Mouse (Mus musculus) adrenal gland, adult 18-20 months (tissue): Measurements from ENCODE around the gene Zfp729a. TPM values are rescaled to one million over a fixed set of nuclear protein-coding genes. Genes with fewer than 3 reads are reported as not detected.
"Not testable (repeated sequence)": the region's sequence is repeated elsewhere in the genome, so short reads cannot be mapped to it uniquely, and the experiment has no call there.

ENCODE experiments used
- DNase-seq, 2 experiments: peaks; one replicate each; pipeline ENCODE4 v3.0.0; 2021 to 2022; ENCODE audit warnings: low spot score in 2 of 2
- long read RNA-seq, 2 experiments: library from polyadenylated mRNA; stranded (forward); transcript quantifications; one replicate each; pipeline ENCODE4 v2.0.0; 2021
- total RNA-seq, 2 experiments: library from RNA; stranded (reverse); gene quantifications; 1 replicate in 1 of 2; 2 replicates in 1 of 2; pipeline ENCODE4 v1.2.3; 2021

Gene Zfp729a
- total RNA-seq: 1 to 10 TPM; 5.2 to 7.4 TPM
- long read RNA-seq, experiment 1, full-length matches to known transcripts: 1 of 1 reads
- long read RNA-seq, experiment 1, partial matches to known transcripts: 0 of 1 reads
- long read RNA-seq, experiment 1, other reads (novel, unspliced or antisense): 0 of 1 reads
- long read RNA-seq, experiment 2, partial matches to known transcripts: 0 of 3 reads
- long read RNA-seq, experiment 2, other reads (novel, unspliced or antisense): 3 of 3 reads

DNA sequence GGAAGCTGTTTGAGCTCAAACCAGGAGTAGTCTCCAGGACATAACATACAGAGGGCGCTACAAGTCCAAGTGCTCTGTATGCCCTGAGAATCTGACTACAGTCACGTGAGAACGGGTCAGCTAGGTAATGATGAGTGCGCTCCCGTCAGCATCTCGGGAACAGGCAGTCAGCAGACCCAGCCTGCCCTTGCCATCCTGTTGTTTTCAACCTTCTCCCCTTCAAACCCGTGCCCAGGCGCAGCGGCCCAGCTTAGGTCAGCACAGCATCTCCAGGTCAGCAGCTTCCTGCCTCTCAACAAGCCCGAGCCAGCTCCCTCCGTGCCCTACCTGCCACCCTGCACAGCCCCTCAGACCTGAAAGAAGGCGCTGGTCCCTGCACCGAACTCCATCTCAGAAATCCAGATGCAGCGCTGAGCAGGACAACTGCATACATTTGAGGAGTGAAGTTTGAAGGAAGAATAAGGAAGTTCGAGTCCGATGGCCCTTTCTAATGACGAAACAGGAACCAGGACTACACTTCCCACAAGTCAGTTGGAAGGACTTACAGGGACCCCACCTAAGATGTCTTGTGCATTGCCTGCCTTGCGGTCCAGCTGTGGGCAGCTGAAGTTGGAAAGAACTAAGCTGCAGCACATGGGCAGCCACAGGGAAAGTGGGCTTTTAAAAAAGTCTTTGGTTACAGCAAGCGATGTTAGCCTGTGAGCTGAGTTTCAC is at the start of gene Zfp729a, which contains the start of gene Gm49345:
TSS of gene Zfp729a (minus strand) at position 498 of the 714 bp plus-strand sequence.
TSS of gene Gm49345 (minus strand) at position 476 of the 714 bp plus-strand sequence.
- peak; percentile 72 for DNase-seq

DNA sequence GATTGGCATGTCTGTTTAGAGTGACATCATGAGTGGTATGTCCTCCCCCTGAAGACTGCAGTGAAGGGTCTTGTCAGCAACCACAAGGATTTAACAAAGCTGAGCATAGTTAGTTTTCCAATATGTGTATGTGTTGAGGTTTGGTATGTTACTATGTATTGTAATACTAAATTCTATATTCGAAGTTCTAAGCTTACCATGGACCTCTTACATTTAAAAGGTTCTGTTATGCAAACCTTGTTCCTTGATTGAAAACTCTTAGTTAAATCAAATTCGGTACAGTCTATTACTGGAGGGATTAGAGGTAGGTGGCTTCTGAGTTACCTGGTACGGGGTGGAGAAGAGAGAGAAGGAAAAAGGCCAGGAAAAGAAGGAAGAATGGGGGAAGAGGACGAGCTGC is 49.4 kb upstream of the Zfp729a start, which contains the start of gene Zfp738:
TSS of gene Zfp738 (minus strand) at position 101 of the 400 bp plus-strand sequence.
- no peak for DNase-seq

GRCm38 (mm10) chr13:67683841-67684240 is 46.2 kb upstream of the Zfp729a start:
- DNase-seq: not testable (repeated sequence)

GRCm38 (mm10) chr13:67682959-67683735 is 45.6 kb upstream of the Zfp729a start:
- DNase-seq: peak; percentile 75 to 76

- DNase-seq: no peak
These were observed 37.3 kb upstream of the Zfp729a start for GRCm38 (mm10) chr13:67674902-67675301.

GRCm38 (mm10) chr13:67652496-67652895 is 14.9 kb upstream of the Zfp729a start:
- DNase-seq: no peak

DNA sequence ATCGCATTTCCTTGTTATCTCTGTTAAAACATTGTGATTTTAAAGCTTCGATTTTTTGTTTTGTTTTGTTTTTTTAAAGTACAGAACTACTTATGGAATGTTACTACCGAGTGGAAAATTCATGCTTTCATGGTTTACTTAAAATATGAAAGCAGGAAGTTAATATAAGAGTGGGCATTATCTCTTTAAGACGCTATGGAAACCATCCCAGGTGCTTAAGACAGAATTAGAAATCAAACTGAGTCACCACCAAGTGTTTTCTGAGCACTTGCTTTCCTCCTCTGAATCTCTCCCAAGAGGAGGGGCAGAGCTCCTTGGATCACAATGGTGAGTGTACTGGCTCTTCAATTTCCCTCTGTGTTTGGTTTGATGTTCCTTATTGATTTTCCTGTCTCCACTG is 27.5 kb downstream of the Zfp729a start:
- no peak for DNase-seq

GRCm38 (mm10) chr13:67609066-67609876 is 28.3 kb downstream of the Zfp729a start, which contains the start of gene Zfp729b:
TSS of gene Zfp729b (minus strand) at chr13:67609707.
- DNase-seq: peak; percentile 88 to 90

DNA sequence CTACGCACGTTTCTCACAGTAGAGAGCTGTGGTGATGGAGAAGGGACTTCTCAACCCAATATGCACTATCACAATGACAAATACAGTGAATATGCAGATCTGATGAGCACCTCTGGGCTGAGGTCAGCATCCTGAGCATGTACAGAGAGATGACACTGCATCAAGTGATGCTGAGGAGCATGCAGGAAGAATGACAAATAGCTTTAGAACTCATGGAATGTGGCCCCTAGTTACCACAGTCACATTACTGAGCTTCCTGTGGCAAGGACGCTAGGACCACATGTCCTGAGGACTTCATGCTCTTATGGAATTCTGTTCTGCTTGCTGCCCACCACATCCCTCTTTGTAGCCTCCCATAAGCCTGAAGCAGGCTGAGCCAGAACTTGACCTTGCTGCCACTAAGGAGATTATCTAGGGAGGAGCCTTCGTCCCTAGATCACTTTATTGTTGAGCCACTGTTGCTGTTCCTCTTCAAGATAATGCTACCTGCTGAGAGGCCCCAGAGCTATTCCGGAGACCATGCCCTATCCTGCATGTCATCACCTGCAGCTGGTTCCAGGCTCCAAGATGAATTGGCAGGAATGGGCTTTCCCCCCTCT is 64.9 kb downstream of the Zfp729a start:
- DNase-seq: no peak

Other genes with a start within 250 kb of the Zfp729a start
- 1 to 10 TPM; 4.0 to 4.3 TPM for gene Zfp429, start 238.0 kb downstream of the Zfp729a start, total RNA-seq
- gene Zfp459, start 216.4 kb downstream of the Zfp729a start, total RNA-seq: 1 to 10 TPM in 1 of 2 experiments, under 1 TPM in 1; 0.99 to 1.5 TPM
- 10 to 100 TPM; 16.0 to 20.6 TPM for gene Zfp874a, start 186.2 kb downstream of the Zfp729a start, total RNA-seq
- gene Zfp874b, start 153.5 kb downstream of the Zfp729a start, total RNA-seq: 10 to 100 TPM; 18.0 to 22.0 TPM
- gene Zfp58, start 137.2 kb downstream of the Zfp729a start, total RNA-seq: 1 to 10 TPM; 7.5 to 7.9 TPM
- gene Gm26965, start 111.6 kb downstream of the Zfp729a start, total RNA-seq: under 1 TPM in 1 of 2 experiments, not detected in 1; 0.60 TPM
- gene Zfp87, start 111.6 kb downstream of the Zfp729a start, total RNA-seq: 10 to 100 TPM; 19.0 to 20.1 TPM
- 1 to 10 TPM; 8.2 to 8.8 TPM for gene Zfp748, start 84.0 kb downstream of the Zfp729a start, total RNA-seq
- 1 to 10 TPM; 6.7 to 7.0 TPM for gene Zfp729b, start 28.1 kb downstream of the Zfp729a start, total RNA-seq
- gene Gm49345, start within 50 bp of the Zfp729a start, total RNA-seq: not detected
- gene Zfp738, start 49.3 kb upstream of the Zfp729a start, total RNA-seq: 1 to 10 TPM; 7.9 to 8.1 TPM
- 10 to 100 TPM; 12.2 to 12.7 TPM for gene Zfp65, start 91.4 kb upstream of the Zfp729a start, total RNA-seq
- gene Zfp85, start 117.4 kb upstream of the Zfp729a start, total RNA-seq: 1 to 10 TPM; 4.0 to 5.3 TPM
- gene Zfp493, start 141.9 kb upstream of the Zfp729a start, total RNA-seq: 1 to 10 TPM; 1.8 to 2.5 TPM
- gene Zfp273, start 175.9 kb upstream of the Zfp729a start, total RNA-seq: 1 to 10 TPM; 3.5 to 4.2 TPM
- gene Gm10037, start 193.3 kb upstream of the Zfp729a start, total RNA-seq: 1 to 10 TPM; 2.0 to 2.8 TPM
- gene BC048507, start 225.5 kb upstream of the Zfp729a start, total RNA-seq: not detected